Mouse (Mus musculus): ENCODE measurements at regions not wholly inside any gene's neighbourhood (a gene's known extent, or its start where the extent isn't known, plus 50 kb on each side); places are given as distances from the start of the nearest gene placed in this dataset.

DNA sequence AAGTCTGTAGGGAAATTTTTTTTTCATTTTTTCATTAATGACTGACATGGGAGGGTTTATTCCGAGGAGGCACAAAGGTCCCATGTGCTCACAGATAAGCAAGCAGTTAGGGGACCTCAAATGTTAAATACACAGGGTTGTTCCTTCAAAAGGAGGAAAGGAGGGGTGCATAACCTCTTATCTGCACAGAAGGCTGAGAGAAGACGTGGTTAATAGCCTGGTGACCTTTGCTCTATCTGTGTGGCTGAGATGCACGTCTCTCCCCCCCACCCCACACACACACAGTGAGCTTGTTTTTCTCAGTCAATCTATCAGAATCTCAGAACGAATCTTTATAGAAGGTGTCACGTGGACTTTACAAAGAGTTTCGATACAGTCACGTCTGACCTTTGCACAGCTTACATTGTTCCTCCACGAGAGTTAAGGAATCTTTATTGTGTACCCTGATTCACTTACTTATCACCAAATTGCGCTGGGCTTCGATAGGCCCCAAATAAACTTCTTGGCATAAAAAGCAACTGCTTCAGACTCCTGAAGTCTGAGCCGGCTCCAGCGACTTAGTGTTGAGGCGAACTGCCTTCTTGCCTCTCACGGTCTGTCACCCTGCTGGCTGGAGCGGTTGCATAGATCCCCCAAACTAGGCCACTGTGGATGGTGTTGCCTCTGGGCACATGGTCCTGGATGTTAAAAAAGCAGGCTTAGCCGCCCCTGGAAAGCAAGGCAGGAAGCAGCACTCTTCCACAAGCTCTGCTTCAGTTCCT, 63.1 kb upstream of the Ppm1b start:
- H3K27me3 ChIP-seq (replicated peaks) = no peaks in the 10 kb centered on the region
- no peak overlapping the region for H3K4me3 ChIP-seq
- no peak for ATAC-seq (replicated peaks)
- no peaks in the 10 kb centered on the region for H3K36me3 ChIP-seq (replicated peaks)
- no peaks in the 10 kb centered on the region for H3K9me3 ChIP-seq
- 80% methylated on average over 16 of the region's 16 CpGs for WGBS
- H3K9ac ChIP-seq = no peak overlapping the region
- H3K27ac ChIP-seq = no peak overlapping the region
- H3K4me2 ChIP-seq = no peak overlapping the region
- peaks cover 2% of the 10 kb centered on the region; the same call in 1 of the 2 replicates for H3K4me1 ChIP-seq

- WGBS = 88% methylated on average over 3 of the region's 3 CpGs
- Histone ChIP-seq H3K4me3 (no peak overlapping the region), H3K4me1 (peaks cover 2% of the 10 kb centered on the region; the same call in 1 of the 2 replicates), H3K27ac (no peak overlapping the region), H3K9ac (no peak overlapping the region), H3K27me3 (replicated peaks) (no peaks in the 10 kb centered on the region), H3K4me2 (no peak overlapping the region), H3K36me3 (replicated peaks) (no peaks in the 10 kb centered on the region), H3K9me3 (no peaks in the 10 kb centered on the region)
- ATAC-seq (replicated peaks) = no peak
Measured at GRCm38 (mm10) chr17:84895526-84895925, 61.0 kb upstream of the Ppm1b start.

- H3K9me3 ChIP-seq = no peaks in the 10 kb centered on the region
- no peak overlapping the region for H3K4me2 ChIP-seq
- no peak overlapping the region for H3K9ac ChIP-seq
- H3K4me1 ChIP-seq = no peaks in the 10 kb centered on the region
- no peak for ATAC-seq (replicated peaks)
- no peaks in the 10 kb centered on the region for H3K36me3 ChIP-seq (replicated peaks)
- 77% methylated on average over 5 of the region's 5 CpGs for WGBS
- no peak overlapping the region for H3K27ac ChIP-seq
- H3K4me3 ChIP-seq = no peak overlapping the region
- no peaks in the 10 kb centered on the region for H3K27me3 ChIP-seq (replicated peaks)
Measured at GRCm38 (mm10) chr17:84896572-84896971, 60.0 kb upstream of the Ppm1b start.

- Histone ChIP-seq H3K27me3 (replicated peaks) (no peaks in the 10 kb centered on the region), H3K36me3 (replicated peaks) (no peaks in the 10 kb centered on the region), H3K4me3 (no peak overlapping the region), H3K9ac (no peak overlapping the region), H3K27ac (no peak overlapping the region), H3K9me3 (no peaks in the 10 kb centered on the region), H3K4me2 (no peak overlapping the region), H3K4me1 (no peaks in the 10 kb centered on the region)
- ATAC-seq (replicated peaks) = no peak
- 89% methylated on average over 4 of the region's 4 CpGs for WGBS
Measured at GRCm38 (mm10) chr17:84898407-84898806, 58.1 kb upstream of the Ppm1b start.

- H3K4me3 ChIP-seq = no peak overlapping the region
- no peak for ATAC-seq (replicated peaks)
- H3K27me3 ChIP-seq (replicated peaks) = no peaks in the 10 kb centered on the region
- H3K9ac ChIP-seq = no peak overlapping the region
- H3K27ac ChIP-seq = no peak overlapping the region
- no peaks in the 10 kb centered on the region for H3K9me3 ChIP-seq
- WGBS = 88% methylated on average over 9 of the region's 9 CpGs
- no peak overlapping the region for H3K4me2 ChIP-seq
- H3K4me1 ChIP-seq = no peaks in the 10 kb centered on the region
- H3K36me3 ChIP-seq (replicated peaks) = no peaks in the 10 kb centered on the region
Measured at GRCm38 (mm10) chr17:84903625-84904337, 52.8 kb upstream of the Ppm1b start.

Data from midbrain, embryonic 15.5 days (tissue).